Mouse (Mus musculus): Measurements from ENCODE around the gene Jtb. TPM values are rescaled to one million over a fixed set of nuclear protein-coding genes. Genes with fewer than 3 reads are reported as not detected.
A peak's percentile ranks its signal among the peaks of the same experiment; 100 is the strongest.

The Jtb gene
- polyA plus RNA-seq, 1 experiment from 2014 or later, result 114 TPM

DNA sequence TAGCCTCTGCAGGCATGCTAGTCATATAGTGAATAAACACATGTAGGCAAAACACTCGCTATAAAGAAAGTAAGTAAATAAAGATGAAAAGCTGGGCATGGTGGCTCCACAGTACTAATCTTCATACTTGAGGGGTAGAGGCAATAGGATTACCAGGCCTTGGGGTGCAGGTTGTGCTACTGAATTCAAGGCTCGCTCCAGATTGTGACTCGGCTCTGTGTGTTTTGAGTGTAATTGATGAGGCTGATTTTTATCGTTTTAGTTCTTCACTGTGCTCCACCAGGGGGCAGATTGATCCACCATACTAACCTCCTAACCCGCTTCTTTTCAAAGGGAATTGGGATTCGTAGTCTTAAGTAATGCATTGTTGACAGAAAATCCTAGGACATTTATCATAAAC is 11.3 kb upstream of the Jtb start:
- peak overlapping the region; percentile 63 for H3K4me2 ChIP-seq (ENCODE audit: low read depth, low read length)
- peaks cover 25% of the 10 kb centered on the region for H3K36me3 ChIP-seq (ENCODE audit: control insufficient read depth, insufficient read depth, low read length)
- WGBS, result 12% methylated on average over 6 of the region's 6 CpGs
- H3K27me3 ChIP-seq (replicated peaks; ENCODE audit: control insufficient read depth, insufficient read depth, low read length), result no peaks in the 10 kb centered on the region
- peak overlapping the region; percentile 49 for H3K4me3 ChIP-seq (ENCODE audit: low read depth, low read length)
- H3K27ac ChIP-seq (replicated peaks; ENCODE audit: low read depth, low read length), result peak overlapping the region; percentile 71
- peaks cover 15% of the 10 kb centered on the region for H3K4me1 ChIP-seq (ENCODE audit: control insufficient read depth, insufficient read depth, low read length)
- no peaks in the 10 kb centered on the region for H3K9me3 ChIP-seq (ENCODE audit: control insufficient read depth, low read length)
- DNase-seq (ENCODE audit: low spot score) (peak; percentile 78), ATAC-seq (ENCODE audit: low read depth) (peak; percentile 60; the same call in 1 of the 2 replicates)
- H3K9ac ChIP-seq (ENCODE audit: low read depth, low read length), result peak overlapping the region; percentile 69

DNA sequence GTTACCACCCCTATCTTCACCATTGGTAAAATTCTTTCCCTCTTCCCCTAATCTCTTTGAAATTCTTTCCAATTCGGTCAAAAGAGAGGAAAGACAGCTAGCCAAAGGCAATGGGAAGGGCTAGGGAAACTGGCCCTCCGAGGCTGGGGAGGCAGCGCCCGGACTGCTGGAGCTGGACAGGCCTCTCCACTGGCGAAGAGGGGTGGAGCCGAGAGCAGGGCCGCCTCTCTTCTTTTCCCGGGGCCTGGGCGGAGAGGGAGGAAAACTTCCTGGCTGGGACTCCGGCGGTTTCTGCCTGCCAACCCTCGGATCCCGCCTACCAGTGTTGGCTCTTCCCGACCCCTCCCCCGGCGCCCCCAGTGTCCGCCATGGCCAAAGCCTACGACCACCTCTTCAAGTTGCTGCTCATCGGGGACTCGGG is 10.9 kb upstream of the Jtb start:
- H3K4me1 ChIP-seq (ENCODE audit: control insufficient read depth, insufficient read depth, low read length), result peaks cover 15% of the 10 kb centered on the region
- ATAC-seq (ENCODE audit: low read depth) (peak; percentile 85), DNase-seq (ENCODE audit: low spot score) (peak; percentile 87)
- no peaks in the 10 kb centered on the region for H3K9me3 ChIP-seq (ENCODE audit: control insufficient read depth, low read length)
- H3K27ac ChIP-seq (replicated peaks; ENCODE audit: low read depth, low read length), result peak overlapping the region; percentile 71
- peak overlapping the region; percentile 49 for H3K4me3 ChIP-seq (ENCODE audit: low read depth, low read length)
- H3K27me3 ChIP-seq (replicated peaks; ENCODE audit: control insufficient read depth, insufficient read depth, low read length), result no peaks in the 10 kb centered on the region
- H3K9ac ChIP-seq (ENCODE audit: low read depth, low read length), result peak overlapping the region; percentile 69
- peaks cover 29% of the 10 kb centered on the region for H3K36me3 ChIP-seq (ENCODE audit: control insufficient read depth, insufficient read depth, low read length)
- H3K4me2 ChIP-seq (ENCODE audit: low read depth, low read length), result peak overlapping the region; percentile 63
- under 1% methylated on average over 9 of the region's 20 CpGs for WGBS

DNA sequence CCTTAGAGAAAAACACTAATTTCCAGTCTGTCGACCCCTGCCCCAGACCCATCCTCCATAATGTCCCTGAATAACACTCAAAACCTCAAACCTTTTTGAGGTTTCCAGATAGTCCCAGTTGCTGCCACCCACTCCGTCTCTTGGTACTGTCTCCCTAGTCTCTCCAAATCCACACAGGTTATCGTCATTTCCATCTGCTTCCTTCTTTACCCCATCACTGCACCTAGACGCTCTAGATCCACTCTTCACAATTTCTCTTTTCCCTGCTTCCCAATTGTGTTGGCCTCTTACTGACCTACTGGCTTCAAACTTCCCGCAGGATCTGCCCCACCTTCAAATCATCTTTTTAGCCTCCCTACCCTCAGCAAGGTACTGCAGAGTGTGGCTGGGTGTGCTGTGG is 10.3 kb upstream of the Jtb start:
- Histone ChIP-seq H3K4me1 (ENCODE audit: control insufficient read depth, insufficient read depth, low read length) (peaks cover 15% of the 10 kb centered on the region), H3K4me2 (ENCODE audit: low read depth, low read length) (peak overlapping the region; percentile 63), H3K9ac (ENCODE audit: low read depth, low read length) (peak overlapping the region; percentile 69), H3K36me3 (ENCODE audit: control insufficient read depth, insufficient read depth, low read length) (peaks cover 29% of the 10 kb centered on the region), H3K27me3 (replicated peaks; ENCODE audit: control insufficient read depth, insufficient read depth, low read length) (no peaks in the 10 kb centered on the region), H3K4me3 (ENCODE audit: low read depth, low read length) (peak overlapping the region; percentile 49), H3K27ac (replicated peaks; ENCODE audit: low read depth, low read length) (peak overlapping the region; percentile 71; the same call in 1 of the 2 replicates), H3K9me3 (ENCODE audit: control insufficient read depth, low read length) (no peaks in the 10 kb centered on the region)
- 20% methylated on average over 5 of the region's 5 CpGs for whole genome bisulfite sequencing
- DNase-seq (ENCODE audit: low spot score), result no peak
- ATAC-seq (ENCODE audit: low read depth), result no peak

DNA sequence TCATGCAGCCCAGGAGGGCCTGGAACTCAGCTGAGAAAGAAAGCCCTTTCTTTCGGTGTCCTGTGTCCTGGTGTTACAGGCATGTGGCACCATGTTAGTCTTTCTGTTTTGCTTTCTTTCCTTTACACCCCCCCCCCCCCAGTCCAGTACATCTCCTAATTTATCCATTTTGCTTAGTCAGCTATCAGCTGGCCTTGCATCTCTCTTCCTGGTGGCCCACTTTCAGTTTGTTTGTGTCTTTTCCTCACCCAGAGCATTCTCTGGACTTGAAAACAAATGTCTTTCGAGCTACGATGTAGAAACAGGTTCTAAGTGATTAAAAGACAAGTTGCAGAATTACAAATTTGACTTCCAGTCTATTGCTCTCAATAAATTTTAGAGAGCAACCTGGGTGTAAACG is 8.9 kb upstream of the Jtb start:
- Histone ChIP-seq H3K4me3 (ENCODE audit: low read depth, low read length) (no peak overlapping the region), H3K4me2 (ENCODE audit: low read depth, low read length) (0 out of 2 replicates have a peak overlapping the region, but pooled peaks have one; percentile 63), H3K36me3 (ENCODE audit: control insufficient read depth, insufficient read depth, low read length) (peaks cover 29% of the 10 kb centered on the region), H3K4me1 (ENCODE audit: control insufficient read depth, insufficient read depth, low read length) (peaks cover 15% of the 10 kb centered on the region), H3K9me3 (ENCODE audit: control insufficient read depth, low read length) (no peaks in the 10 kb centered on the region), H3K27me3 (replicated peaks; ENCODE audit: control insufficient read depth, insufficient read depth, low read length) (no peaks in the 10 kb centered on the region), H3K27ac (replicated peaks; ENCODE audit: low read depth, low read length) (no peak overlapping the region), H3K9ac (ENCODE audit: low read depth, low read length) (no peak overlapping the region)
- WGBS, result 89% methylated on average over 4 of the region's 4 CpGs
- ATAC-seq (ENCODE audit: low read depth) (no peak), DNase-seq (ENCODE audit: low spot score) (no peak)

GRCm38 (mm10) chr3:90222941-90223340 is 8.5 kb upstream of the Jtb start:
- Histone ChIP-seq H3K36me3 (ENCODE audit: control insufficient read depth, insufficient read depth, low read length) (peaks cover 29% of the 10 kb centered on the region), H3K27ac (replicated peaks; ENCODE audit: low read depth, low read length) (no peak overlapping the region), H3K4me3 (ENCODE audit: low read depth, low read length) (no peak overlapping the region), H3K27me3 (replicated peaks; ENCODE audit: control insufficient read depth, insufficient read depth, low read length) (no peaks in the 10 kb centered on the region), H3K9me3 (ENCODE audit: control insufficient read depth, low read length) (no peaks in the 10 kb centered on the region), H3K4me2 (ENCODE audit: low read depth, low read length) (no peak overlapping the region), H3K9ac (ENCODE audit: low read depth, low read length) (no peak overlapping the region), H3K4me1 (ENCODE audit: control insufficient read depth, insufficient read depth, low read length) (peaks cover 15% of the 10 kb centered on the region)
- 75% methylated on average over 3 of the region's 3 CpGs for WGBS
- ATAC-seq (ENCODE audit: low read depth) (no peak), DNase-seq (ENCODE audit: low spot score) (no peak)

DNA sequence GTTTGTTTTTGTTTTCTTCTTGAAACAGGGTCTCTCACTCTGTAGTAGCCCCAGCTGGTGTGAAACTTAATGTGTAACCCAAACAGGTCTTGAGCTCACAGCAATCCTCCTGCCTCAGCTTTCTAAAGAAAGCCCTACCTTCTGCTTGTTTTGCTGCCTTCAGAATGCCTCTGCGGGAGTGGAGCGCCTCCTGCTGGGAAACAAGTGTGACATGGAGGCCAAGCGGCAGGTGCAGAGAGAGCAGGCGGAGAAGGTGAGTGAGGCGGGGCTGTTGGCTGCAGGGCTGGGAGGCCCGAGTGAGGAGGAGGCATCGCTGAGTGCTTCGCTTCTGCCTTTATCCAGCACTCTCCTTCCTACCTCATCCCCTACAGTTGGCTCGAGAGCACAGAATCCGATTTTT is 7.1 kb upstream of the Jtb start:
- peaks cover 15% of the 10 kb centered on the region for H3K4me1 ChIP-seq (ENCODE audit: control insufficient read depth, insufficient read depth, low read length)
- no peaks in the 10 kb centered on the region for H3K9me3 ChIP-seq (ENCODE audit: control insufficient read depth, low read length)
- no peak overlapping the region for H3K27ac ChIP-seq (replicated peaks; ENCODE audit: low read depth, low read length)
- no peak for DNase-seq (ENCODE audit: low spot score)
- H3K4me3 ChIP-seq (ENCODE audit: low read depth, low read length), result no peak overlapping the region
- ATAC-seq (ENCODE audit: low read depth), result no peak
- H3K4me2 ChIP-seq (ENCODE audit: low read depth, low read length), result no peak overlapping the region
- H3K27me3 ChIP-seq (replicated peaks; ENCODE audit: control insufficient read depth, insufficient read depth, low read length), result no peaks in the 10 kb centered on the region
- peaks cover 29% of the 10 kb centered on the region for H3K36me3 ChIP-seq (ENCODE audit: control insufficient read depth, insufficient read depth, low read length)
- 86% methylated on average over 10 of the region's 10 CpGs for WGBS
- no peak overlapping the region for H3K9ac ChIP-seq (ENCODE audit: low read depth, low read length)

DNA sequence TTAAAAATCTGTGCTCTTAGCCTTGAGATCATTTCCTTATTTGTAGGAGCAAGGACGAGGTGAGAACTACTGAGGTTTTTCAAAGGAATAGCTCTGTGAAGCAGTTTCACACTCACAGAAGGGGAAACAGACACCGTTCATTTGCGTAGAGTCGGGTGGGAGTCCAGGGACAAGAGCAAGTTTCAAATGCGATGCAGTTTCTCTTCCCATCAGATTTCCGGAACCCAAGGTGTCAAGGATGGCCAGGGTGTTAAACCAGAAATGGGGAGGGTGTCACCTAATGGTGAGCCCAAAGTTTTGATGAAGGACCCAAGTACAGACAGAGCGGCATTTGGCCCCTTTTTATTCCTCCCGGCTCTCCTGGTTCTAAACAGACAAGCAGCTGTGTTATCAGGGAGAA is 322 bp upstream of the Jtb start:
- no peaks in the 10 kb centered on the region for H3K4me1 ChIP-seq (ENCODE audit: control insufficient read depth, insufficient read depth, low read length)
- WGBS, result 16% methylated on average over 8 of the region's 8 CpGs
- H3K36me3 ChIP-seq (ENCODE audit: control insufficient read depth, insufficient read depth, low read length), result peaks cover 26% of the 10 kb centered on the region
- H3K27me3 ChIP-seq (replicated peaks; ENCODE audit: control insufficient read depth, insufficient read depth, low read length), result no peaks in the 10 kb centered on the region
- peak overlapping the region; percentile 92; the same call in 1 of the 2 replicates for H3K27ac ChIP-seq (replicated peaks; ENCODE audit: low read depth, low read length)
- DNase-seq (ENCODE audit: low spot score) (no peak), ATAC-seq (ENCODE audit: low read depth) (no peak)
- H3K9ac ChIP-seq (ENCODE audit: low read depth, low read length), result peak overlapping the region; percentile 84
- H3K9me3 ChIP-seq (ENCODE audit: control insufficient read depth, low read length), result no peaks in the 10 kb centered on the region
- peak overlapping the region; percentile 75 for H3K4me3 ChIP-seq (ENCODE audit: low read depth, low read length)
- peak overlapping the region; percentile 83 for H3K4me2 ChIP-seq (ENCODE audit: low read depth, low read length)

DNA sequence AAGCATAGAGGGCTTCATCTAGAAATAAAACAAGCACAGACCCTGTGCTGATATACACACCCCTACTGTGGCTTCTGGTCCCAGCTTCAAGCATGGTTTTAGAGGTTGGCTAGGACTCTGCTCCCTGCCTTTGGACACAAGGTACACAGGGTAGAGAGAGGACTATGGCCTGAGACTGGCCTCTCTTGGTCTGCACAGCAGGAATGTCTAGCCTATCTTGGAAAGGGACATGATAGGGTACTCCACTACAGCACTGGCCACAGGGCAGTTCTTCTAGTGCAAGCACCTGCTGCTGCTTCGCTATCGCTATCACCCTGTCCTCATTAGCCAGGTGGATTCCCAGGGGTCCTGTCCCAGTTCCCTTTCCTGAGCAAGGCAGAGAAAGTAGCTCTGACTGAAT is 9.9 kb downstream of the Jtb start:
- peaks cover 13% of the 10 kb centered on the region for H3K4me1 ChIP-seq (ENCODE audit: control insufficient read depth, insufficient read depth, low read length)
- WGBS, result 85% methylated on average over 2 of the region's 2 CpGs

GRCm38 (mm10) chr3:90241669-90242358 is 10.4 kb downstream of the Jtb start:
- Histone ChIP-seq H3K4me1 (ENCODE audit: control insufficient read depth, insufficient read depth, low read length) (peaks cover 13% of the 10 kb centered on the region), H3K9me3 (ENCODE audit: control insufficient read depth, low read length) (no peaks in the 10 kb centered on the region), H3K27ac (replicated peaks; ENCODE audit: low read depth, low read length) (no peak overlapping the region), H3K27me3 (replicated peaks; ENCODE audit: control insufficient read depth, insufficient read depth, low read length) (no peaks in the 10 kb centered on the region), H3K36me3 (ENCODE audit: control insufficient read depth, insufficient read depth, low read length) (peaks cover 3% of the 10 kb centered on the region; the same call in 1 of the 2 replicates), H3K9ac (ENCODE audit: low read depth, low read length) (no peak overlapping the region), H3K4me3 (ENCODE audit: low read depth, low read length) (no peak overlapping the region), H3K4me2 (ENCODE audit: low read depth, low read length) (no peak overlapping the region)
- WGBS, result 84% methylated on average over 10 of the region's 10 CpGs
- DNase-seq (ENCODE audit: low spot score) (no peak), ATAC-seq (ENCODE audit: low read depth) (no peak)

More for the DNA sequence above, 9.9 kb downstream of the Jtb start:
- DNase-seq (ENCODE audit: low spot score) (no peak), ATAC-seq (ENCODE audit: low read depth) (no peak)
- no peak overlapping the region for H3K9ac ChIP-seq (ENCODE audit: low read depth, low read length)
- peaks cover 7% of the 10 kb centered on the region; the same call in 1 of the 2 replicates for H3K36me3 ChIP-seq (ENCODE audit: control insufficient read depth, insufficient read depth, low read length)
- no peak overlapping the region for H3K4me2 ChIP-seq (ENCODE audit: low read depth, low read length)
- H3K27ac ChIP-seq (replicated peaks; ENCODE audit: low read depth, low read length), result no peak overlapping the region
- no peak overlapping the region for H3K4me3 ChIP-seq (ENCODE audit: low read depth, low read length)
- H3K27me3 ChIP-seq (replicated peaks; ENCODE audit: control insufficient read depth, insufficient read depth, low read length), result no peaks in the 10 kb centered on the region
- no peaks in the 10 kb centered on the region for H3K9me3 ChIP-seq (ENCODE audit: control insufficient read depth, low read length)

All from embryonic facial prominence, embryonic 14.5 days (tissue).